In genomic region chr13:8476237-8476636, GRCm38 (mm10) we compare ENCODE assay signal across 19 mouse cellular contexts.
DNase-seq lines count a peak whose midpoint lies in the region; ATAC-seq and TF ChIP-seq lines count a peak whose summit lies in the region.
"Had no signal": no experiment of that assay in that cellular context is flagged by ENCODE, and none has a peak within 500 bp of the region (broad histone marks: within the 10 kb centered on the region; RNA-seq: fewer than 3 reads in every experiment).

No protein-coding gene starts in this region.

- no peak overlapping the region for H3K9ac ChIP-seq in forebrain, postnatal 0 days
- H3K9ac ChIP-seq in forebrain, embryonic 13.5 days, result no peak overlapping the region
- H3K9ac ChIP-seq: limb, embryonic 15.5 days; midbrain, embryonic 12.5 days had no signal

- WGBS in forebrain, postnatal 0 days, result 63% methylated on average over 3 of the region's 3 CpGs
- 72% methylated on average over 3 of the region's 3 CpGs for WGBS in forebrain, embryonic 13.5 days

- TF ChIP-seq POLR2A in brain, embryonic 14.5 days (IDR thresholded peaks at IDR 0.05; ENCODE audit: borderline replicate concordance, extremely low read depth, insufficient read depth, insufficient read length, poor library complexity, severe bottlenecking), result no peak

- no peak overlapping the region for H3K4me3 ChIP-seq in forebrain, postnatal 0 days (ENCODE audit: low read depth, low read length)
- no peak overlapping the region for H3K4me3 ChIP-seq in forebrain, embryonic 13.5 days
- H3K4me3 ChIP-seq in left cerebral cortex, adult 2 months, result no peak overlapping the region
- H3K4me3 ChIP-seq: embryonic facial prominence, embryonic 10.5 days; limb, embryonic 15.5 days; midbrain, embryonic 12.5 days had no signal

- H3K9me3 ChIP-seq in forebrain, postnatal 0 days (ENCODE audit: low read length), result no peaks in the 10 kb centered on the region
- no peaks in the 10 kb centered on the region for H3K9me3 ChIP-seq in forebrain, embryonic 13.5 days (replicated peaks)
- H3K9me3 ChIP-seq: embryonic facial prominence, embryonic 10.5 days; limb, embryonic 15.5 days; midbrain, embryonic 12.5 days had no signal

- intact Hi-C loops in left cerebral cortex, adult 2 months (cut with DNase I), result no loop called here
- intact Hi-C loops in left cerebral cortex, postnatal 4 days (cut with DNase I), result no loop called here

- no peaks in the 10 kb centered on the region for H3K4me1 ChIP-seq in forebrain, postnatal 0 days (ENCODE audit: insufficient read depth)
- H3K4me1 ChIP-seq in forebrain, embryonic 13.5 days, result no peaks in the 10 kb centered on the region
- H3K4me1 ChIP-seq: embryonic facial prominence, embryonic 10.5 days; limb, embryonic 15.5 days; midbrain, embryonic 12.5 days had no signal

- DNase-seq in forebrain, postnatal 0 days, result peak; percentile 38
- peak; percentile 10 to 18 for DNase-seq in left cerebral cortex, adult 2 months (ENCODE audit: extremely low spot score in 1 of 2, low spot score in 2 of 2)
- DNase-seq in left cerebral cortex, postnatal 4 days, result no peak
- DNase-seq in brain, embryonic 14.5 days (ENCODE audit: low read depth), result peak; percentile 65
- peak; percentile 20 to 29 for DNase-seq in right cerebral cortex, postnatal 10 days (ENCODE audit: low spot score in 2 of 2)
- no peak for DNase-seq in retina, postnatal 1 day
- DNase-seq: adrenal gland, postnatal 10 days; cerebellum, adult 2 months; heart, adult 11 months; heart, postnatal 4 days; kidney, adult 11 months; lung, postnatal 4 days; thymus, adult 18-20 months had no signal

- no peaks in the 10 kb centered on the region for H3K36me3 ChIP-seq in forebrain, postnatal 0 days (ENCODE audit: insufficient read depth)
- no peaks in the 10 kb centered on the region for H3K36me3 ChIP-seq in forebrain, embryonic 13.5 days (ENCODE audit: poor library complexity, severe bottlenecking)
- H3K36me3 ChIP-seq: embryonic facial prominence, embryonic 10.5 days; limb, embryonic 15.5 days; midbrain, embryonic 12.5 days had no signal

- no peak overlapping the region for H3K4me2 ChIP-seq in forebrain, postnatal 0 days (ENCODE audit: low read depth)
- no peak overlapping the region for H3K4me2 ChIP-seq in forebrain, embryonic 13.5 days
- H3K4me2 ChIP-seq: limb, embryonic 15.5 days; midbrain, embryonic 12.5 days had no signal

- H3K27ac ChIP-seq in forebrain, postnatal 0 days (ENCODE audit: low read depth, low read length), result no peak overlapping the region
- no peak overlapping the region for H3K27ac ChIP-seq in forebrain, embryonic 13.5 days
- no peak overlapping the region for H3K27ac ChIP-seq in left cerebral cortex, adult 2 months
- H3K27ac ChIP-seq: embryonic facial prominence, embryonic 10.5 days; kidney, postnatal 0 days; limb, embryonic 15.5 days; midbrain, embryonic 12.5 days had no signal

- H3K27me3 ChIP-seq in forebrain, postnatal 0 days (ENCODE audit: insufficient read depth, low read length), result no peaks in the 10 kb centered on the region
- no peaks in the 10 kb centered on the region for H3K27me3 ChIP-seq in forebrain, embryonic 13.5 days
- H3K27me3 ChIP-seq: limb, embryonic 15.5 days; midbrain, embryonic 12.5 days had no signal

- TF ChIP-seq CTCF in forebrain, postnatal 0 days (IDR thresholded peaks at IDR 0.05; ENCODE audit: low read depth), result no peak
- TF ChIP-seq CTCF in left cerebral cortex, adult 2 months (IDR thresholded peaks at IDR 0.05), result no peak
- no peak for TF ChIP-seq CTCF in brain, embryonic 14.5 days (IDR thresholded peaks at IDR 0.05; ENCODE audit: borderline replicate concordance, extremely low read depth, insufficient read depth, insufficient read length)

- peak; percentile 53 for ATAC-seq in forebrain, postnatal 0 days
- ATAC-seq in forebrain, embryonic 13.5 days, result no peak
- no peak for ATAC-seq in granulocyte monocyte progenitor cell, adult 5-6 weeks (replicated peaks; ENCODE audit: poor library complexity, severe bottlenecking)

Comparison
In these comparisons a context has a peak if more than half of its experiments do, and no peak if none do; other contexts are left out.
1. DNase-seq: peak in forebrain, postnatal 0 days (single experiment), left cerebral cortex, adult 2 months (2 of 2), brain, embryonic 14.5 days (single experiment) and right cerebral cortex, postnatal 10 days (2 of 2); none in left cerebral cortex, postnatal 4 days (single experiment) and retina, postnatal 1 day (single experiment).